Mouse (Mus musculus) ES-Bruce4 (cell line): ENCODE results near the gene Nup133. TPM values are rescaled to one million over a fixed set of nuclear protein-coding genes. Genes with fewer than 3 reads are reported as not detected.

ENCODE experiments used
- H3K27ac ChIP-seq: 2 replicates; pipeline ENCODE4 v1.5.1; 2012; ENCODE audit warnings: low read length, inconsistent platforms; ENCODE audit not compliant: insufficient read depth
- H3K27me3 ChIP-seq: 2 replicates; pipeline ENCODE4 v1.6.1; 2012; ENCODE audit warnings: mild to moderate bottlenecking, low read length, inconsistent platforms; ENCODE audit not compliant: control insufficient read depth, poor library complexity, insufficient read depth, severe bottlenecking
- H3K36me3 ChIP-seq: 2 replicates; pipeline ENCODE4 v1.6.1; 2012; ENCODE audit warnings: inconsistent platforms, mild to moderate bottlenecking, low read length, moderate library complexity; ENCODE audit not compliant: control insufficient read depth, poor library complexity, insufficient read depth, severe bottlenecking
- H3K4me1 ChIP-seq: one replicate; pipeline ENCODE4 v1.8.1; 2011; ENCODE audit warnings: low read length; ENCODE audit not compliant: control insufficient read depth, insufficient read depth
- H3K4me3 ChIP-seq: 2 replicates; pipeline ENCODE4 v1.5.1; 2011; ENCODE audit warnings: low read depth, mild to moderate bottlenecking, low read length
- H3K9ac ChIP-seq: 2 replicates; pipeline ENCODE4 v1.6.1; 2012; ENCODE audit warnings: low read depth, mild to moderate bottlenecking, inconsistent platforms; ENCODE audit not compliant: poor library complexity, severe bottlenecking
- H3K9me3 ChIP-seq: replicated peaks from 2 replicates; pipeline ENCODE4 v1.6.1; 2012; ENCODE audit warnings: mild to moderate bottlenecking, low read length, inconsistent platforms; ENCODE audit not compliant: control insufficient read depth, poor library complexity, insufficient read depth, severe bottlenecking
- CTCF ChIP-seq: IDR thresholded peaks from one replicate; pipeline ENCODE4 v1.8.1; 2011; ENCODE audit warnings: low read depth, low read length
- EP300 ChIP-seq: IDR thresholded peaks from 2 replicates; pipeline ENCODE4 v1.6.1; 2011; ENCODE audit warnings: low read depth, low read length; ENCODE audit not compliant: insufficient read depth
- POLR2A ChIP-seq: IDR thresholded peaks from one replicate; pipeline ENCODE4 v1.8.1; 2011; ENCODE audit warnings: low read length; ENCODE audit not compliant: insufficient read depth
- polyA plus RNA-seq: library from polyadenylated mRNA; stranded (reverse); fragments of >200 nt; gene quantifications from 2 replicates; pipeline ENCODE4 v1.2.4, GENCODE M21; 2011; ENCODE audit warnings: low read depth; ENCODE audit not compliant: missing spikeins, insufficient read depth, insufficient read length

Gene Nup133
- polyA plus RNA-seq, 1 experiment = 56.1 TPM

GRCm38 (mm10) chr8:123891883-123892585 lies 57.0 kb downstream of the Nup133 start:
- no peaks in the 10 kb centered on the region for H3K4me1 ChIP-seq
- H3K27ac ChIP-seq = no peak overlapping the region
- H3K9ac ChIP-seq = no peak overlapping the region
- H3K9me3 ChIP-seq = no peaks in the 10 kb centered on the region
- H3K4me3 ChIP-seq = peak overlapping the region; percentile 38
- TF ChIP-seq POLR2A = no peak
- no peak for TF ChIP-seq EP300
- no peak for TF ChIP-seq CTCF
- H3K27me3 ChIP-seq = no peaks in the 10 kb centered on the region
- H3K36me3 ChIP-seq = no peaks in the 10 kb centered on the region

- Histone ChIP-seq H3K4me1 (no peaks in the 10 kb centered on the region), H3K27me3 (no peaks in the 10 kb centered on the region), H3K9ac (no peak overlapping the region), H3K9me3 (no peaks in the 10 kb centered on the region), H3K4me3 (no peak overlapping the region), H3K27ac (no peak overlapping the region), H3K36me3 (no peaks in the 10 kb centered on the region)
- TF ChIP-seq EP300 (no peak), CTCF (no peak), POLR2A (no peak)
Measured at GRCm38 (mm10) chr8:123891271-123891670, 57.8 kb downstream of the Nup133 start.

DNA sequence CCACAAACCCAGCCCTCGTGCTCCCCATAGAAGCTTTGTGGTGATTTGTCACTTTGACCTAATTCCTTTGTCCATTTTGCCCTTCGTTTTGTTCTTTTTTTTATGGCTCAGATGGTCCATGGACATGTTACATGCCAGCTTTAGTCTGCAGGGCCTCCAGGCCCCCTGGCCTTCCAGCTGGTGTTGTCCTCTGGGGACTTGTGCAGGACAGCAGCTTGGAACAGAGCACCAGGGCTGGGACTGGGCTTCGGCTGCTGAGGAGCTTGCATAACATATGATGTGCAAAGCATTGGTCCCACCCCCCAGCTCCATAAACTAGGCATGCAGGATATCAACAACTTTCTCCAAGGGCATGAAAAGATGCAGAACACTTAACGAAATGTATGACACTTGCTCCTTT lies 59.3 kb downstream of the Nup133 start:
- Histone ChIP-seq H3K4me3 (no peak overlapping the region), H3K36me3 (no peaks in the 10 kb centered on the region), H3K9me3 (no peaks in the 10 kb centered on the region), H3K4me1 (no peaks in the 10 kb centered on the region), H3K9ac (no peak overlapping the region), H3K27ac (no peak overlapping the region), H3K27me3 (no peaks in the 10 kb centered on the region)
- no peak for TF ChIP-seq EP300
- TF ChIP-seq CTCF = no peak
- no peak for TF ChIP-seq POLR2A

- H3K27ac ChIP-seq = no peak overlapping the region
- no peaks in the 10 kb centered on the region for H3K9me3 ChIP-seq
- H3K9ac ChIP-seq = no peak overlapping the region
- H3K4me3 ChIP-seq = no peak overlapping the region
- no peak for TF ChIP-seq EP300
- no peak for TF ChIP-seq POLR2A
- TF ChIP-seq CTCF = no peak
- no peaks in the 10 kb centered on the region for H3K36me3 ChIP-seq
- no peaks in the 10 kb centered on the region for H3K27me3 ChIP-seq
- H3K4me1 ChIP-seq = no peaks in the 10 kb centered on the region
Measured at GRCm38 (mm10) chr8:123887956-123888355, 61.1 kb downstream of the Nup133 start.

DNA sequence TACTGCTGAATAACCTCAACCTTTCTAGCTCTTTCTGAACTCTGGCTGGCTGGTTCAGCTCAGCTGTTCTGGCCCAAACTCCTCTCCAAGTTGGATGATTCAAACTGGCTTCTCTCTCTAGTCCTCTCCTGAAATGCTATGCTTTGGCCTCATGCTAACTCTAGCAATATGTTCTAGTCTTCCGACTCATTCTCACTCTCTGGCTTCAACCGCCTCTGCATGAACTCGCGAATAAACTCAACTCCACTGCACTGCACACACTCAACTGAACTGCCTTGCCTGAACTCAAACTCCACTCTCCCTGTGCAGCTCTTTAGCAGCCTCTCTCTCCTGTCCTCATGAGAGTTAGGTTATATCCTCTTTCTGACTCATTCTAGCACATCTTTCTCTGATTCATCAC lies 61.9 kb downstream of the Nup133 start:
- Histone ChIP-seq H3K36me3 (no peaks in the 10 kb centered on the region), H3K27ac (no peak overlapping the region), H3K4me1 (no peaks in the 10 kb centered on the region), H3K9ac (no peak overlapping the region), H3K27me3 (no peaks in the 10 kb centered on the region), H3K9me3 (no peaks in the 10 kb centered on the region), H3K4me3 (no peak overlapping the region)
- no peak for TF ChIP-seq CTCF
- no peak for TF ChIP-seq POLR2A
- TF ChIP-seq EP300 = no peak

GRCm38 (mm10) chr8:123884721-123885565 lies 64.1 kb downstream of the Nup133 start:
- Histone ChIP-seq H3K9me3 (no peaks in the 10 kb centered on the region), H3K9ac (no peak overlapping the region), H3K27ac (no peak overlapping the region), H3K4me1 (no peaks in the 10 kb centered on the region), H3K27me3 (no peaks in the 10 kb centered on the region), H3K36me3 (no peaks in the 10 kb centered on the region), H3K4me3 (no peak overlapping the region)
- TF ChIP-seq EP300 = no peak
- TF ChIP-seq POLR2A = no peak
- TF ChIP-seq CTCF = no peak
